In the genomic region with DNA sequence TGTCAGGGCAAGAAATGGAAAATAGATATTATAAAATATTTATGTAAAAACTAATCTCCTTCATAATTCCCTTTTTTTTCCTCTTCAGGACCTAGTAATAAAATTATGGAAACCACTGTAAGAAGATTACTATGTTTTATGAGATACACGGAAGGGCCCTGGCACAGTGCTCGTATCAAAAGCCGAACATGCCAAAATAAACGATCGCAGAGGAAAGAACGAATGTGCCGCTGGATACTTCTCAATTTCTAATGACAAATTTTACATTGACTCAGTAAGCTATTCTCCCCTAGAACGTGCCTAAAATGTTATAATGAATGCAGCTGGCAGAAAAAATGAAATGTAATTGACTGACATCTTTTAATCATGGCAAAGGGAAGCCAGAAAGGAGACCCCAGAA, we compare ENCODE assay signal across 26 mouse cellular contexts.
DNase-seq lines count a peak whose midpoint lies in the region; ATAC-seq and TF ChIP-seq lines count a peak whose summit lies in the region.
"Had no signal": no experiment of that assay in that cellular context is flagged by ENCODE, and none has a peak within 500 bp of the region (broad histone marks: within the 10 kb centered on the region; RNA-seq: fewer than 3 reads in every experiment).

No protein-coding gene starts in this region.

- TF ChIP-seq POLR2A in limb, embryonic 14.5 days (IDR thresholded peaks at IDR 0.05; ENCODE audit: borderline replicate concordance, extremely low read depth, insufficient read depth, insufficient read length), result no peak
- no peak for TF ChIP-seq POLR2A in brain, embryonic 14.5 days (IDR thresholded peaks at IDR 0.05; ENCODE audit: borderline replicate concordance, extremely low read depth, insufficient read depth, insufficient read length, poor library complexity, severe bottlenecking)

- TF ChIP-seq CTCF in brain, embryonic 14.5 days (IDR thresholded peaks at IDR 0.05; ENCODE audit: borderline replicate concordance, extremely low read depth, insufficient read depth, insufficient read length), result no peak

- H3K27ac ChIP-seq in heart, embryonic 12.5 days (ENCODE audit: poor library complexity, severe bottlenecking), result no peak overlapping the region
- H3K27ac ChIP-seq in limb, embryonic 14.5 days (replicated peaks; ENCODE audit: low read depth, low read length), result no peak overlapping the region
- no peak overlapping the region for H3K27ac ChIP-seq in limb, embryonic 10.5 days
- no peak overlapping the region; the same call in 1 of the 2 replicates for H3K27ac ChIP-seq in forebrain, embryonic 16.5 days (ENCODE audit: low read length)
- H3K27ac ChIP-seq: kidney, postnatal 0 days; limb, embryonic 15.5 days; liver, embryonic 13.5 days; macrophage; neural tube, embryonic 12.5 days; stomach, embryonic 15.5 days had no signal

- H3K27me3 ChIP-seq in heart, embryonic 12.5 days (replicated peaks), result no peaks in the 10 kb centered on the region
- H3K27me3 ChIP-seq in limb, embryonic 14.5 days (ENCODE audit: control insufficient read depth, insufficient read depth, low read length), result no peaks in the 10 kb centered on the region
- H3K27me3 ChIP-seq in limb, embryonic 10.5 days (ENCODE audit: low read depth, poor library complexity, severe bottlenecking), result peaks cover 11% of the 10 kb centered on the region; the same call in 1 of the 2 replicates
- H3K27me3 ChIP-seq in forebrain, embryonic 16.5 days (replicated peaks; ENCODE audit: control insufficient read depth, insufficient read depth, low read length), result no peaks in the 10 kb centered on the region
- H3K27me3 ChIP-seq: limb, embryonic 15.5 days; liver, embryonic 13.5 days; neural tube, embryonic 12.5 days; stomach, embryonic 15.5 days had no signal

- H3K9ac ChIP-seq in heart, embryonic 12.5 days, result no peak overlapping the region
- H3K9ac ChIP-seq in limb, embryonic 14.5 days (ENCODE audit: low read depth, low read length, severe bottlenecking), result no peak overlapping the region
- H3K9ac ChIP-seq in forebrain, embryonic 16.5 days (replicated peaks; ENCODE audit: low read depth, low read length), result no peak overlapping the region
- H3K9ac ChIP-seq: limb, embryonic 15.5 days; liver, embryonic 13.5 days; neural tube, embryonic 12.5 days; stomach, embryonic 15.5 days had no signal

- H3K9me3 ChIP-seq in heart, embryonic 12.5 days (replicated peaks), result no peaks in the 10 kb centered on the region
- no peaks in the 10 kb centered on the region for H3K9me3 ChIP-seq in limb, embryonic 14.5 days (ENCODE audit: control insufficient read depth, low read length)
- no peaks in the 10 kb centered on the region for H3K9me3 ChIP-seq in limb, embryonic 10.5 days (replicated peaks)
- H3K9me3 ChIP-seq in forebrain, embryonic 16.5 days (ENCODE audit: control insufficient read depth, low read length), result no peaks in the 10 kb centered on the region
- H3K9me3 ChIP-seq: limb, embryonic 15.5 days; liver, embryonic 13.5 days; neural tube, embryonic 12.5 days; stomach, embryonic 15.5 days had no signal

- H3K4me2 ChIP-seq in heart, embryonic 12.5 days, result no peak overlapping the region
- H3K4me2 ChIP-seq in limb, embryonic 14.5 days (replicated peaks; ENCODE audit: low read depth, low read length, severe bottlenecking), result no peak overlapping the region
- no peak overlapping the region for H3K4me2 ChIP-seq in forebrain, embryonic 16.5 days (ENCODE audit: low read length)
- H3K4me2 ChIP-seq: limb, embryonic 15.5 days; liver, embryonic 13.5 days; neural tube, embryonic 12.5 days; stomach, embryonic 15.5 days had no signal

- ATAC-seq in heart, embryonic 12.5 days (ENCODE audit: insufficient number of reproducible peaks, low FRiP score), result no peak
- ATAC-seq in limb, embryonic 14.5 days (ENCODE audit: low FRiP score, low read depth), result no peak
- ATAC-seq in forebrain, embryonic 16.5 days, result peak; percentile 36; the same call in 1 of the 2 replicates
- ATAC-seq: intestine, embryonic 16.5 days had no signal

- no peak overlapping the region for H3K4me3 ChIP-seq in heart, embryonic 12.5 days
- no peak overlapping the region for H3K4me3 ChIP-seq in limb, embryonic 14.5 days (replicated peaks; ENCODE audit: low read length)
- H3K4me3 ChIP-seq in limb, embryonic 10.5 days, result no peak overlapping the region
- no peak overlapping the region for H3K4me3 ChIP-seq in forebrain, embryonic 16.5 days (replicated peaks; ENCODE audit: low read length)
- H3K4me3 ChIP-seq: limb, embryonic 15.5 days; liver, embryonic 13.5 days; neural tube, embryonic 12.5 days; stomach, embryonic 15.5 days had no signal

- DNase-seq in heart, adult 11 months, result peak; percentile 41
- peak; percentile 23 for DNase-seq in limb, embryonic 14.5 days (ENCODE audit: low spot score)
- DNase-seq in limb, embryonic 10.5 days (ENCODE audit: low spot score), result no peak
- DNase-seq in brain, embryonic 14.5 days (ENCODE audit: low read depth), result peak; percentile 62
- DNase-seq in ovary, postnatal 36 days (ENCODE audit: low spot score), result no peak
- DNase-seq in thymus, postnatal 36 days, result no peak
- DNase-seq: adrenal gland, adult 2 months; adrenal gland, postnatal 36 days; B cell, adult 2 months; cerebellum, adult 2 months; cerebellum, postnatal 14 days; heart, postnatal 14 days; kidney, adult 8-10 months; kidney, postnatal 4 days; liver, embryonic 13.5 days; lung, adult 2 months; lung, postnatal 10 days; right cerebral cortex, postnatal 25 days had no signal

- H3K4me1 ChIP-seq in heart, embryonic 12.5 days (replicated peaks), result peaks cover 19% of the 10 kb centered on the region
- H3K4me1 ChIP-seq in limb, embryonic 14.5 days (ENCODE audit: control insufficient read depth, insufficient read depth, low read length), result peaks cover 2% of the 10 kb centered on the region; the same call in 1 of the 2 replicates
- peaks cover 31% of the 10 kb centered on the region for H3K4me1 ChIP-seq in limb, embryonic 10.5 days
- peaks cover 16% of the 10 kb centered on the region for H3K4me1 ChIP-seq in forebrain, embryonic 16.5 days (replicated peaks; ENCODE audit: control insufficient read depth, insufficient read depth, low read length)
- H3K4me1 ChIP-seq: liver, embryonic 13.5 days; stomach, embryonic 15.5 days had no signal

- 69% methylated on average over 8 of the region's 8 CpGs for WGBS in heart, embryonic 12.5 days
- 57% methylated on average over 8 of the region's 8 CpGs for WGBS in limb, embryonic 14.5 days
- WGBS in limb, embryonic 10.5 days, result 92% methylated on average over 8 of the region's 8 CpGs
- 29% methylated on average over 8 of the region's 8 CpGs for WGBS in forebrain, embryonic 16.5 days

- no peaks in the 10 kb centered on the region for H3K36me3 ChIP-seq in heart, embryonic 12.5 days
- H3K36me3 ChIP-seq in limb, embryonic 14.5 days (ENCODE audit: control insufficient read depth, insufficient read depth, low read length), result no peaks in the 10 kb centered on the region
- H3K36me3 ChIP-seq in limb, embryonic 10.5 days, result no peaks in the 10 kb centered on the region
- H3K36me3 ChIP-seq in forebrain, embryonic 16.5 days (ENCODE audit: control insufficient read depth, insufficient read depth), result no peaks in the 10 kb centered on the region
- H3K36me3 ChIP-seq: limb, embryonic 15.5 days; liver, embryonic 13.5 days; neural tube, embryonic 12.5 days; stomach, embryonic 15.5 days had no signal

Comparison
In these comparisons a context has a peak if more than half of its experiments do, and no peak if none do; other contexts are left out.
1. DNase-seq: peak in heart, adult 11 months (single experiment), limb, embryonic 14.5 days (single experiment) and brain, embryonic 14.5 days (single experiment); none in limb, embryonic 10.5 days (single experiment), ovary, postnatal 36 days (single experiment) and thymus, postnatal 36 days (0 of 2).